Mouse (Mus musculus) heart, embryonic 14.5 days (tissue): ENCODE data around the gene Adnp. TPM values are rescaled to one million over a fixed set of nuclear protein-coding genes. Genes with fewer than 3 reads are reported as not detected.
A peak's percentile ranks its signal among the peaks of the same experiment; 100 is the strongest.

Experiments
- ATAC-seq: fragments of 200-750 bp; cut with Nextera tagmentation; 2 replicates; pipeline ENCODE4 v1.8.0; 2017; ENCODE audit warnings: low read depth, moderate TSS enrichment; ENCODE audit not compliant: insufficient number of reproducible peaks, insufficient read depth, low FRiP score
- H3K27ac ChIP-seq, 2 experiments: fragments of 200-500 bp in 1 of 2; fragments of 300-500 bp in 1 of 2; sonication (generic) in 1 of 2; replicated peaks in 1 of 2; 2 replicates each; pipeline ENCODE4 v1.5.1; 2012 to 2014; ENCODE audit warnings: low read depth in 2 of 2, low read length in 2 of 2, control low read depth in 1 of 2, mild to moderate bottlenecking in 1 of 2, mixed read lengths in 1 of 2; ENCODE audit not compliant: control insufficient read depth in 1 of 2, insufficient read depth in 1 of 2
- H3K27me3 ChIP-seq: fragments of 300-500 bp; sonication (generic); 2 replicates; pipeline ENCODE4 v1.6.1; 2014; ENCODE audit warnings: mild to moderate bottlenecking, low read length, control low read depth; ENCODE audit not compliant: control insufficient read depth, insufficient read depth
- H3K36me3 ChIP-seq: fragments of 300-500 bp; sonication (generic); 2 replicates; pipeline ENCODE4 v1.6.1; 2014; ENCODE audit warnings: mild to moderate bottlenecking, control low read depth, low read length, mixed read lengths; ENCODE audit not compliant: control insufficient read depth, insufficient read depth
- H3K4me1 ChIP-seq, 2 experiments: fragments of 200-500 bp in 1 of 2; fragments of 300-500 bp in 1 of 2; sonication (generic) in 1 of 2; 2 replicates each; pipeline ENCODE4 v1.6.1; 2012 to 2014; ENCODE audit warnings: low read length in 2 of 2, control low read depth in 1 of 2, mixed read lengths in 1 of 2; ENCODE audit not compliant: control insufficient read depth in 2 of 2, insufficient read depth in 2 of 2
- H3K4me2 ChIP-seq: fragments of 300-500 bp; sonication (generic); 2 replicates; pipeline ENCODE4 v1.6.1; 2014; ENCODE audit warnings: mild to moderate bottlenecking, low read length
- H3K4me3 ChIP-seq, 2 experiments: fragments of 200-500 bp in 1 of 2; fragments of 300-500 bp in 1 of 2; sonication (generic) in 1 of 2; 2 replicates each; pipeline ENCODE4 v1.5.1; 2012 to 2014; ENCODE audit warnings: low read length in 2 of 2, mild to moderate bottlenecking in 2 of 2, control low read depth in 1 of 2, low read depth in 1 of 2, moderate library complexity in 1 of 2; ENCODE audit not compliant: control insufficient read depth in 1 of 2, insufficient read depth in 1 of 2
- H3K9ac ChIP-seq: fragments of 300-500 bp; sonication (generic); 2 replicates; pipeline ENCODE4 v1.6.1; 2014; ENCODE audit warnings: mild to moderate bottlenecking, low read length
- H3K9me3 ChIP-seq: fragments of 300-500 bp; sonication (generic); 2 replicates; pipeline ENCODE4 v1.6.1; 2016; ENCODE audit warnings: low read length, control low read depth; ENCODE audit not compliant: control insufficient read depth
- WGBS: fragments of 180-500 bp; shearing (Covaris S2); extraction: QIAGEN DNeasy Blood & Tissue Kit; methylation state at CpG from one replicate; pipeline ENCODE4 v1.1.7; 2014; 5-methylcytosine and 5-hydroxymethylcytosine counted together
- polyA plus RNA-seq: library from polyadenylated mRNA; unstranded; fragments of >200 nt; fragmentation: Nextera tagmentation; extraction: Ambion mirVana; gene quantifications from 2 replicates; pipeline ENCODE4 v1.2.1, GENCODE M21; 2014

Gene Adnp
- polyA plus RNA-seq, 1 experiment from 2014 or later: 11.0 TPM

GRCm38 (mm10) chr2:168245571-168245970 is 38.7 kb upstream of the Adnp start:
- Histone ChIP-seq H3K4me3 (no peak overlapping the region), H3K9ac (no peak overlapping the region), H3K4me1 (no peaks in the 10 kb centered on the region), H3K27ac (no peak overlapping the region), H3K4me2 (no peak overlapping the region), H3K36me3 (no peaks in the 10 kb centered on the region), H3K27me3 (peaks cover 23% of the 10 kb centered on the region), H3K9me3 (no peaks in the 10 kb centered on the region)
- ATAC-seq: no peak
- WGBS: 32% methylated on average over 8 of the region's 8 CpGs

DNA sequence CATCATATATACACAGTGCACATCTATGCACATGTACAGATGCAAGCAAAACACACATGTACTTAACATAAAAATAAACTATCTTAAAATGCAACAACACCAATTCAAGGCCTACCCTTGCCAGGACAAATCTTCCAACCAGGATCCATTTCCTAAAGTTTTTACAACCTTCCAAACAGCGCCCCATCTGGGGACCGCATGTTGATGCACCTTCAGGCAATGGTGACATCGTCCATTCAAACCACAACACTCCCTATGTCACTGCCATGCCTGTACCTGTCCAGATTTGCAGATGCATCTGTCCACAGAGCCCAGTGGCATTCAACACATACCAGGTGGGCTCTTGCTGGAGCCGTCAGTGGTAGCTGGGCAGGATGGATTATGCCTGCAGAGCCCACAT is 36.4 kb upstream of the Adnp start:
- WGBS: 67% methylated on average over 4 of the region's 4 CpGs
- H3K36me3 ChIP-seq: no peaks in the 10 kb centered on the region
- H3K4me2 ChIP-seq: no peak overlapping the region
- peaks cover 10% of the 10 kb centered on the region for H3K9me3 ChIP-seq
- H3K4me3 ChIP-seq: no peak overlapping the region
- H3K4me1 ChIP-seq: no peaks in the 10 kb centered on the region
- H3K27me3 ChIP-seq: peaks cover 22% of the 10 kb centered on the region
- ATAC-seq: no peak
- H3K27ac ChIP-seq: no peak overlapping the region
- no peak overlapping the region for H3K9ac ChIP-seq

DNA sequence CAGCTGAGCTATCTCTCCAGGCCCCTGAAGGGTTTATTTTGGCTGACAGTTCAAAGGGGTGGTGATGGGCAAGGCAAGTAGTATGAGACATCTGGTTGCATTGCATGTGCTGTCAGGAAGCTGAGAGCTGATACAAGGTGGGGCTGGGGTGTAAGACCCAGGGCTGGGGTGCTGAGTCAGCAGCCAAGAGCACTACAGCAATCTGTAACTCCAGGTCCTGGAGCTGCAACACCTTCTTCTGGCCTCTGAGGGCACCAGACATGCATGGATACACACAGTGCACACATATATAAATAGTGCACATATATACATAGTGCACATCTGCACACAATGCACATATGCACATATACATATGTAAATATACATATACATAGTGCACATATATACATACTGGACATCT is 35.9 kb upstream of the Adnp start:
- H3K9ac ChIP-seq: no peak overlapping the region
- ATAC-seq: no peak
- H3K4me2 ChIP-seq: no peak overlapping the region
- H3K27ac ChIP-seq: no peak overlapping the region
- peaks cover 12% of the 10 kb centered on the region for H3K9me3 ChIP-seq
- no peak overlapping the region for H3K4me3 ChIP-seq
- H3K36me3 ChIP-seq: no peaks in the 10 kb centered on the region
- H3K4me1 ChIP-seq: no peaks in the 10 kb centered on the region
- peaks cover 22% of the 10 kb centered on the region for H3K27me3 ChIP-seq

GRCm38 (mm10) chr2:168238335-168238734 is 31.4 kb upstream of the Adnp start:
- H3K4me3 ChIP-seq: no peak overlapping the region
- no peak overlapping the region for H3K4me2 ChIP-seq
- H3K27ac ChIP-seq: no peak overlapping the region
- H3K4me1 ChIP-seq: no peaks in the 10 kb centered on the region
- H3K9me3 ChIP-seq: peaks cover 15% of the 10 kb centered on the region
- no peak for ATAC-seq
- WGBS: 83% methylated on average over 4 of the region's 4 CpGs
- H3K9ac ChIP-seq: no peak overlapping the region
- H3K27me3 ChIP-seq: peaks cover 4% of the 10 kb centered on the region; the same call in 1 of the 2 replicates
- peaks cover 15% of the 10 kb centered on the region; the same call in 1 of the 2 replicates for H3K36me3 ChIP-seq

DNA sequence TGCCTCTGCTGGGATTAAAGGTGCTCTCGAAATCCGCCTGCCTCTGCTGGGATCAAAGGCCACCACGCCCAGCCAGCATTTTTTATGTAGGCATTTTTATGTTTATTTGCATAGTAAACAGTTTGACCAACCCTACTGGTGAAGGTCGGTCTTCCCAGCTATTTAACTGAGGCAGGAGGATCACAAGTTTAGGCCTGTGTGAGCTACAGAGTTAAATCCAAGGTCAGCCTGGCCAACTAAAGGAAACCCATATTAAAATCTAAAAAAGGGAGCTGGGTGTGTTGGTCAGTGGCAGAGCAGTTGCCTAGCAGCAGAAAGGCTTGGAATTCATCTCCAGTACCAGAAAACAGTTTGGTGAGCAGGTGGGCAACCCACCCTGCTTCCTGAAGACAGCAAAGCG is 26.4 kb upstream of the Adnp start:
- H3K4me2 ChIP-seq: no peak overlapping the region
- peaks cover 9 to 26% of the 10 kb centered on the region in 2 experiments for H3K4me1 ChIP-seq
- H3K36me3 ChIP-seq: peaks cover 30% of the 10 kb centered on the region
- ATAC-seq: no peak
- H3K27me3 ChIP-seq: no peaks in the 10 kb centered on the region
- peaks cover 5% of the 10 kb centered on the region for H3K9me3 ChIP-seq
- 93% methylated on average over 5 of the region's 5 CpGs for WGBS
- no peak overlapping the region for H3K27ac ChIP-seq
- H3K9ac ChIP-seq: no peak overlapping the region
- no peak overlapping the region for H3K4me3 ChIP-seq

DNA sequence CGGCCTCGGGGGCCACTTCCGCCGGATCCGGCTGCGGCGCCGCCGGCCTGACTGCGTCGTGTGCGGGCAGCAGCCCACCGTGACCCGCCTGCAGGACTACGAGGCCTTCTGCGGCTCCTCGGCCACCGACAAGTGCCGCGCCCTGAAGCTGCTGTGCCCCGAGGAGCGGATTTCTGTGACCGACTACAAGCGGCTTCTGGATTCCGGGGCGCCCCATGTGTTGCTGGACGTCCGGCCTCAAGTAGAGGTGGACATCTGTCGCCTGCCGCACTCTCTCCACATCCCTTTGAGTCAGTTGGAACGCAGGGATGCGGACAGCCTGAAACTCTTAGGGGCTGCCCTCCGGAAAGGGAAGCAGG is 24.5 kb upstream of the Adnp start:
- Histone ChIP-seq H3K36me3 (peaks cover 35% of the 10 kb centered on the region), H3K27me3 (no peaks in the 10 kb centered on the region), H3K4me3 (peak overlapping the region; percentile 88 to 92), H3K4me2 (peak overlapping the region; percentile 97), H3K4me1 (peaks cover 9 to 33% of the 10 kb centered on the region in 2 experiments), H3K9ac (peak overlapping the region; percentile 91), H3K9me3 (no peaks in the 10 kb centered on the region), H3K27ac (no peak overlapping the region)
- 58% methylated on average over 33 of the region's 33 CpGs for WGBS
- no peak for ATAC-seq

DNA sequence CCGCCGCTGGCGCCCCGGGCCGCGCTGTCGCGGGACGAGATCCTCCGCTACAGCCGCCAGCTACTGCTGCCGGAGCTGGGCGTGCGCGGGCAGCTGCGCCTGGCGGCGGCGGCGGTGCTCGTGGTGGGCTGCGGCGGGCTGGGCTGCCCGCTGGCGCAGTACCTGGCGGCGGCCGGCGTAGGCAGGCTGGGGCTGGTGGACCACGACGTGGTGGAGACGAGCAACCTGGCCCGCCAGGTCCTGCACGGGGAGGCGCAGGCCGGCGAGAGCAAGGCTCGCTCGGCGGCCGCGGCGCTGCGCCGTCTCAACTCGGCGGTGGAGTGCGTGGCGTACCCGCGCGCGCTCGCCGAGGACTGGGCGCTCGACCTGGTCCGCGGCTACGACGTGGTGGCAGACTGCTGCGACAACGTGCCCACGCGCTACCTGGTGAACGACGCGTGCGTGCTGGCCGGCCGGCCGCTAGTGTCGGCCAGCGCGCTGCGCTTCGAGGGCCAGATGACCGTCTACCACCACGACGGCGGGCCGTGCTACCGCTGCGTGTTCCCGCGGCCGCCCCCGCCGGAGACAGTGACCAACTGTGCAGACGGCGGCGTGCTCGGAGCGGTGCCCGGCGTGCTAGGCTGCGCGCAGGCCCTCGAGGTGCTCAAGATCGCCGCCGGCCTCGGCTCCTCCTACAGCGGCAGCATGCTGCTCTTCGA is 24.0 kb upstream of the Adnp start:
- H3K4me1 ChIP-seq: peaks cover 9 to 33% of the 10 kb centered on the region in 2 experiments
- H3K36me3 ChIP-seq: peaks cover 40% of the 10 kb centered on the region
- H3K4me3 ChIP-seq: peak overlapping the region; percentile 88 to 92
- no peaks in the 10 kb centered on the region for H3K27me3 ChIP-seq
- 4% methylated on average over 104 of the region's 105 CpGs for WGBS
- peak; percentile 68 for ATAC-seq
- peak overlapping the region; percentile 92 to 99; a peak in 3 of 4 replicates for H3K27ac ChIP-seq
- H3K4me2 ChIP-seq: peak overlapping the region; percentile 97
- H3K9ac ChIP-seq: peak overlapping the region; percentile 91
- H3K9me3 ChIP-seq: no peaks in the 10 kb centered on the region
